Mouse (Mus musculus): ENCODE data around the gene Abcc3.

DNA sequence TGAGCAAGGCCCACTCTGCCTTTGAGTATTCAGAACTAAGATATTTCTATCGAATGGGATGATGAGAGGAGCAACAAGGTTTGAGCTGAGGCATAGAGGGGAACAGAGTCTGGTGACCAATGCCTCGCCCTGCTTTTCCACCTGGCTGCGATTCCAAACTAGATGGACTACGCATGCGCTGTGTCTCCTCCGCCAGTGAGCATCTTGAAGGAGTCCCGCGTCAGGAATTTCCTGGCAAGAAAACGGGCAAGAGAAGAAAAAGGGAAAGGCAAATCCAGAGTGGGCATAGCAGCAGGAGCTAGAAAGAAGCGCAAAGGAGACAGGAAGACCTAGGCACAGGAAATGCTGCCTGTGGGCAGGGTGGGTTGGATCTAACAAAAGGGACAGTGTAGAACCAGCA is 11.0 kb upstream of the Abcc3 start:
- TF ChIP-seq CTCF (IDR thresholded peaks at IDR 0.05) (no peak), EP300 (IDR thresholded peaks at IDR 0.05) (no peak)
